Mouse (Mus musculus): ENCODE results near the gene Srpk3. TPM values are rescaled to one million over a fixed set of nuclear protein-coding genes. Genes with fewer than 3 reads are reported as not detected.

The Srpk3 gene
- polyA plus RNA-seq, 1 experiment: 4.3 TPM

- Histone ChIP-seq H3K4me1 (ENCODE audit: control insufficient read depth, insufficient read depth, insufficient read length, low read length) (peaks cover 4% of the 10 kb centered on the region; the same call in 1 of the 2 replicates), H3K36me3 (ENCODE audit: control insufficient read depth, insufficient read depth, low read length) (peaks cover 27% of the 10 kb centered on the region), H3K4me3 (ENCODE audit: low read depth, low read length) (peak overlapping the region; percentile 91; the same call in 1 of the 2 replicates), H3K27ac (ENCODE audit: insufficient read depth, low read depth, low read length) (peak overlapping the region; percentile 91), H3K27me3 (ENCODE audit: control insufficient read depth, insufficient read depth, low read length) (no peaks in the 10 kb centered on the region)
- TF ChIP-seq POLR2A (IDR thresholded peaks at IDR 0.05; ENCODE audit: low read depth, low read length) (no peak), CTCF (IDR thresholded peaks at IDR 0.05; ENCODE audit: extremely low read depth, insufficient read length, insufficient replicate concordance, low read depth, low read length) (no peak)
These were observed 11.5 kb downstream of the Srpk3 start for GRCm38 (mm10) chrX:73785666-73786065.

- no peaks in the 10 kb centered on the region for H3K27me3 ChIP-seq (ENCODE audit: control insufficient read depth, insufficient read depth, low read length)
- H3K36me3 ChIP-seq (ENCODE audit: control insufficient read depth, insufficient read depth, low read length): peaks cover 24% of the 10 kb centered on the region
- WGBS: 15% methylated on average over 52 of the region's 52 CpGs
- peaks cover 4% of the 10 kb centered on the region; the same call in 1 of the 2 replicates for H3K4me1 ChIP-seq (ENCODE audit: control insufficient read depth, insufficient read depth, insufficient read length, low read length)
- peak within 1 kb of the TSS; percentile 91 for H3K4me3 ChIP-seq (ENCODE audit: low read depth, low read length)
- peak within 1 kb of the TSS; percentile 91 for H3K27ac ChIP-seq (ENCODE audit: insufficient read depth, low read depth, low read length)
- peak; percentile 51; the same call in 1 of the 2 replicates for TF ChIP-seq CTCF (IDR thresholded peaks at IDR 0.05; ENCODE audit: extremely low read depth, insufficient read length, insufficient replicate concordance, low read depth, low read length)
- peak; percentile 60; the same call in 1 of the 2 replicates for TF ChIP-seq POLR2A (IDR thresholded peaks at IDR 0.05; ENCODE audit: low read depth, low read length)
These were observed 12.4 kb downstream of the Srpk3 start, which contains the start of the genes Idh3g and Ssr4 for GRCm38 (mm10) chrX:73786364-73787224. Gene Idh3g, minus strand, starts transcription at chrX:73786897. Gene Ssr4, plus strand, starts transcription at chrX:73787028.

DNA sequence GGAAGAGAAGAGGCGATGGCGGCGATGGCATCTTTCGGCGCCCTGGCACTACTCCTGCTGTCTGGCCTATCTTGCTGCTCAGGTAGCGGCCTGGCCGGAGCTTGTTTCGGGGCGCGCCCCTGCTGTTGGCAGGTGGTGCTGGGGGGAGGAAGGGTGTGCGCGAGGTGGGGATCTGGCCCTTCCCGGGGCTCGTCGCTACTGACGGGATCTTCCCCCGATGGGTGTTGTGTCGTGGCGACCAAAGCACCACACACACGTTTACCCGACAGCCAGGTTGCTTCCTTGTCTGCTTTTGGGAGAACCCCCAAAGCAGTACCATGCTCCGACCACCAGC is 13.0 kb downstream of the Srpk3 start:
- TF ChIP-seq CTCF (IDR thresholded peaks at IDR 0.05; ENCODE audit: extremely low read depth, insufficient read length, insufficient replicate concordance, low read depth, low read length) (no peak), POLR2A (IDR thresholded peaks at IDR 0.05; ENCODE audit: low read depth, low read length) (no peak)
- peaks cover 4% of the 10 kb centered on the region; the same call in 1 of the 2 replicates for H3K4me1 ChIP-seq (ENCODE audit: control insufficient read depth, insufficient read depth, insufficient read length, low read length)
- H3K27me3 ChIP-seq (ENCODE audit: control insufficient read depth, insufficient read depth, low read length): no peaks in the 10 kb centered on the region
- peak overlapping the region; percentile 91 for H3K4me3 ChIP-seq (ENCODE audit: low read depth, low read length)
- peak overlapping the region; percentile 80 for H3K27ac ChIP-seq (ENCODE audit: insufficient read depth, low read depth, low read length)
- peaks cover 20% of the 10 kb centered on the region for H3K36me3 ChIP-seq (ENCODE audit: control insufficient read depth, insufficient read depth, low read length)
- WGBS: 18% methylated on average over 22 of the region's 22 CpGs

DNA sequence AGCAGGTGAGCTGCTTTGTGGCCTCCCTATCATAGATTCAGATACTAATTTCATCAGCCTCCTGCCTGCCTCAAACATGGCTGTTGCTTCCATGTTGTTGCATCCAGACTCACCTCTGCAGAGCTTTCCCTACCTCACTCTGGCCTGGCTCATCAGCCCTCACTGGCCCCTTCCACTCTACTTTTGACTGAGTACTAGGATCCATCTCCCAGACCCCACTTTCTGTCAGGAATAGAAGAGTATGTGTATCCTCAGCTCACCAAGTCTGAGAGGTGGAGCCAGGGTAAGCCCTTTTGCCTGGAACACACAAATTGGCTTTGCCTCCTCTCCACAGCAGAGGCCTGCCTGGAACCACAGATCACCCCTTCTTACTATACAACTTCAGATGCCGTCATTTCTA is 14.3 kb downstream of the Srpk3 start:
- H3K36me3 ChIP-seq (ENCODE audit: control insufficient read depth, insufficient read depth, low read length): peaks cover 20% of the 10 kb centered on the region
- H3K27ac ChIP-seq (ENCODE audit: insufficient read depth, low read depth, low read length): no peak overlapping the region
- no peak overlapping the region for H3K4me3 ChIP-seq (ENCODE audit: low read depth, low read length)
- no peak for TF ChIP-seq CTCF (IDR thresholded peaks at IDR 0.05; ENCODE audit: extremely low read depth, insufficient read length, insufficient replicate concordance, low read depth, low read length)
- TF ChIP-seq POLR2A (IDR thresholded peaks at IDR 0.05; ENCODE audit: low read depth, low read length): no peak
- H3K4me1 ChIP-seq (ENCODE audit: control insufficient read depth, insufficient read depth, insufficient read length, low read length): peaks cover 4% of the 10 kb centered on the region; the same call in 1 of the 2 replicates
- no peaks in the 10 kb centered on the region for H3K27me3 ChIP-seq (ENCODE audit: control insufficient read depth, insufficient read depth, low read length)
- WGBS: 84% methylated on average over 1 of the region's 1 CpGs

DNA sequence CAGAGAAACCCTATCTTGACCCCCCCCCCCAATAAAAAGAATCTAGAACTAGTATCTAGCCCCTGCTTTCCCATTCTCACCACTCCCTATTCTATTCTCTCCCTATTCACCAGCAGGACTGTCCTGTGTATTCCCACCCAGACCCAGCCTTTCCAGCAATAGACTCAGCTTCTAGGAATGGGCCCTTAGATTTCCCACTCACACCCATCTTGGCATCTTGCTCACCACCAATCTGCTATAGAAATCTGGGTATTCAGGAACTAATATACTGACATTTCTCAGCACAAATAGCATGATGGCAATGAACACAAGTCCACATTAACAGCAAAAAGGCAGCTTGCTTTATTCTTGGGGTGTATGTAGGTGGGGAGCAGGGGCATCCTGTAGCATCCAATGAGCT is 18.8 kb downstream of the Srpk3 start:
- Histone ChIP-seq H3K4me3 (ENCODE audit: low read depth, low read length) (no peak overlapping the region), H3K36me3 (ENCODE audit: control insufficient read depth, insufficient read depth, low read length) (peaks cover 20% of the 10 kb centered on the region), H3K27ac (ENCODE audit: insufficient read depth, low read depth, low read length) (no peak overlapping the region), H3K27me3 (ENCODE audit: control insufficient read depth, insufficient read depth, low read length) (no peaks in the 10 kb centered on the region), H3K4me1 (ENCODE audit: control insufficient read depth, insufficient read depth, insufficient read length, low read length) (no peaks in the 10 kb centered on the region; the same call in 1 of the 2 replicates)
- no peak for TF ChIP-seq CTCF (IDR thresholded peaks at IDR 0.05; ENCODE audit: extremely low read depth, insufficient read length, insufficient replicate concordance, low read depth, low read length)
- TF ChIP-seq POLR2A (IDR thresholded peaks at IDR 0.05; ENCODE audit: low read depth, low read length): no peak

- H3K4me3 ChIP-seq (ENCODE audit: low read depth, low read length): no peak overlapping the region
- no peak overlapping the region for H3K27ac ChIP-seq (ENCODE audit: insufficient read depth, low read depth, low read length)
- no peaks in the 10 kb centered on the region for H3K27me3 ChIP-seq (ENCODE audit: control insufficient read depth, insufficient read depth, low read length)
- TF ChIP-seq CTCF (IDR thresholded peaks at IDR 0.05; ENCODE audit: extremely low read depth, insufficient read length, insufficient replicate concordance, low read depth, low read length): no peak
- WGBS: 15% methylated on average over 1 of the region's 1 CpGs
- H3K36me3 ChIP-seq (ENCODE audit: control insufficient read depth, insufficient read depth, low read length): peaks cover 20% of the 10 kb centered on the region
- no peaks in the 10 kb centered on the region; the same call in 1 of the 2 replicates for H3K4me1 ChIP-seq (ENCODE audit: control insufficient read depth, insufficient read depth, insufficient read length, low read length)
These were observed 19.3 kb downstream of the Srpk3 start for GRCm38 (mm10) chrX:73793505-73793904.

- H3K27ac ChIP-seq (ENCODE audit: insufficient read depth, low read depth, low read length): no peak overlapping the region
These were observed 23.3 kb downstream of the Srpk3 start for GRCm38 (mm10) chrX:73797511-73797910.

More at GRCm38 (mm10) chrX:73797511-73797910, 23.3 kb downstream of the Srpk3 start:
- H3K36me3 ChIP-seq (ENCODE audit: control insufficient read depth, insufficient read depth, low read length): no peaks in the 10 kb centered on the region
- no peak overlapping the region for H3K4me3 ChIP-seq (ENCODE audit: low read depth, low read length)
- H3K27me3 ChIP-seq (ENCODE audit: control insufficient read depth, insufficient read depth, low read length): no peaks in the 10 kb centered on the region
- no peak for TF ChIP-seq POLR2A (IDR thresholded peaks at IDR 0.05; ENCODE audit: low read depth, low read length)
- no peak for TF ChIP-seq CTCF (IDR thresholded peaks at IDR 0.05; ENCODE audit: extremely low read depth, insufficient read length, insufficient replicate concordance, low read depth, low read length)
- H3K4me1 ChIP-seq (ENCODE audit: control insufficient read depth, insufficient read depth, insufficient read length, low read length): no peaks in the 10 kb centered on the region; the same call in 1 of the 2 replicates
- WGBS: 79% methylated on average over 2 of the region's 2 CpGs
